Mouse (Mus musculus) urinary bladder, postnatal 36 days (tissue): ENCODE measurements at regions not wholly inside any gene's neighbourhood (a gene's known extent, or its start where the extent isn't known, plus 50 kb on each side); places are given as distances from the start of the nearest gene placed in this dataset.
"Not testable (repeated sequence)": the region's sequence is repeated elsewhere in the genome, so short reads cannot be mapped to it uniquely, and the experiment has no call there.

Experiments
- DNase-seq, 2 experiments: peaks; one replicate each; pipeline ENCODE4 v3.0.0; 2022; ENCODE audit warnings: low spot score in 2 of 2, mixed read lengths in 1 of 2

GRCm38 (mm10) chr13:82058131-82058731, 275.4 kb downstream of the Cetn3 start:
- DNase-seq: no peak

- peak in 1 of 2 experiments; percentile 8 for DNase-seq
Measured at GRCm38 (mm10) chr13:82058872-82059271, 276.0 kb downstream of the Cetn3 start.

- no peak for DNase-seq
Measured at GRCm38 (mm10) chr13:82059498-82059897, 276.6 kb downstream of the Cetn3 start.

- DNase-seq: not testable (repeated sequence)
Measured at GRCm38 (mm10) chr13:82063880-82064279, 281.0 kb downstream of the Cetn3 start.

- no peak for DNase-seq
Measured at GRCm38 (mm10) chr13:82066174-82066573, 283.3 kb downstream of the Cetn3 start.

- no peak for DNase-seq
Measured at GRCm38 (mm10) chr13:82066674-82067270, 283.9 kb downstream of the Cetn3 start.

GRCm38 (mm10) chr13:82072449-82072848, 289.6 kb downstream of the Cetn3 start:
- no peak for DNase-seq

GRCm38 (mm10) chr13:82073343-82073742, 290.5 kb downstream of the Cetn3 start:
- no peak for DNase-seq

- no peak for DNase-seq
Measured at GRCm38 (mm10) chr13:82081375-82081774, 298.5 kb downstream of the Cetn3 start.

GRCm38 (mm10) chr13:82087635-82088034, 304.8 kb downstream of the Cetn3 start:
- no peak for DNase-seq

GRCm38 (mm10) chr13:82092186-82092585, 309.3 kb downstream of the Cetn3 start:
- DNase-seq: peak in 1 of 2 experiments; percentile 1

- no peak for DNase-seq
Measured at GRCm38 (mm10) chr13:82106032-82106431, 323.2 kb downstream of the Cetn3 start.

- no peak for DNase-seq
Measured at GRCm38 (mm10) chr13:82129777-82130735, 347.2 kb downstream of the Cetn3 start.
